Comparison of ENCODE assay signal across 25 mouse cellular contexts in the genomic region with DNA sequence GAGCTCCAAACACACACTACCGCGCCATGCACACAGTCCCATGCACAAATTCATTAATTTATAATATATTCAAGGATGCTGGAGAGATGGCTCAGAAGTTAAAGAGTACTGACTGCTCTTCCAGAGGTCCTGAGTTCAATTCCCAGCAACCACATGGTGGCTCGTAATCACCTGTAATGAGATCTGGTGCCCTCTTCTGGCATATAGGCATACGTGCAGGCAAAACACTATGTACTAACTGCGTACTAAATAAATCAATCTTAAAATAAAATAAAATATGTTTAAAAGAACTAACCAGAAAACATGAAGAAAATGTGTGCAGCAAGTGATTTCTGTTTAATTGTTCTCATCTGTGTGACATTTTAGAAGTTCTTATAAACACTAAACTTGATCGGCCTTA. TPM values are rescaled to one million over a fixed set of nuclear protein-coding genes. Genes with fewer than 3 reads are reported as not detected.
DNase-seq lines count a peak whose midpoint lies in the region; ATAC-seq and TF ChIP-seq lines count a peak whose summit lies in the region.
"Had no signal": no experiment of that assay in that cellular context is flagged by ENCODE, and none has a peak within 500 bp of the region (broad histone marks: within the 10 kb centered on the region; RNA-seq: fewer than 3 reads in every experiment).

No protein-coding gene starts in this region.

- H3K36me3 ChIP-seq in E14TG2a.4 (ENCODE audit: insufficient read depth, low read length) = no peaks in the 10 kb centered on the region
- H3K36me3 ChIP-seq: heart, embryonic 13.5 days; limb, embryonic 12.5 days; liver, embryonic 15.5 days had no signal

- no peak overlapping the region for H3K27ac ChIP-seq in gastrocnemius, adult 2 months
- no peak overlapping the region for H3K27ac ChIP-seq in left cerebral cortex, adult 2 months
- H3K27ac ChIP-seq: heart, embryonic 13.5 days; limb, embryonic 12.5 days; liver, embryonic 15.5 days had no signal

- no peak for ATAC-seq in granulocyte monocyte progenitor cell, adult 5-6 weeks (replicated peaks; ENCODE audit: poor library complexity, severe bottlenecking)
- ATAC-seq: forebrain, embryonic 16.5 days; hindbrain, embryonic 16.5 days; midbrain, embryonic 16.5 days had no signal

- peak; percentile 30 for TF ChIP-seq CTCF in gastrocnemius, adult 2 months (IDR thresholded peaks at IDR 0.05)
- TF ChIP-seq CTCF in left cerebral cortex, adult 2 months (IDR thresholded peaks at IDR 0.05) = peak; percentile 34
- TF ChIP-seq CTCF in E14TG2a.4 (conservative IDR thresholded peaks at IDR 0.05; ENCODE audit: low read length) = peak; percentile 57

- H3K9me3 ChIP-seq in E14TG2a.4 (ENCODE audit: low read length) = no peaks in the 10 kb centered on the region
- H3K9me3 ChIP-seq: heart, embryonic 13.5 days; limb, embryonic 12.5 days; liver, embryonic 15.5 days had no signal

- intact Hi-C loops in gastrocnemius, adult 2 months (cut with DNase I) = no loop called here
- intact Hi-C loops in left cerebral cortex, adult 2 months (cut with DNase I) = no loop called here

- no peak overlapping the region for H3K4me3 ChIP-seq in gastrocnemius, adult 2 months
- no peak overlapping the region for H3K4me3 ChIP-seq in left cerebral cortex, adult 2 months
- no peak overlapping the region for H3K4me3 ChIP-seq in E14TG2a.4 (replicated peaks; ENCODE audit: low read length)
- H3K4me3 ChIP-seq: heart, embryonic 13.5 days; limb, embryonic 12.5 days; liver, embryonic 15.5 days had no signal

- peaks cover 36% of the 10 kb centered on the region for H3K4me1 ChIP-seq in E14TG2a.4 (replicated peaks; ENCODE audit: low read depth, low read length)

- DNase-seq in gastrocnemius, adult 2 months = no peak
- DNase-seq in gastrocnemius, postnatal 4 days (ENCODE audit: low spot score in 2 of 2) = no peak
- no peak for DNase-seq in left cerebral cortex, adult 2 months (ENCODE audit: extremely low spot score in 1 of 2, low spot score in 2 of 2)
- DNase-seq in left cerebral cortex, adult 11 months (ENCODE audit: low spot score) = no peak
- peak; percentile 69 for DNase-seq in R1 (ENCODE audit: low read depth, low spot score)
- DNase-seq in left cerebral cortex, adult 8-10 months (ENCODE audit: low spot score in 2 of 2) = no peak
- DNase-seq: adrenal gland, adult 2 months; cerebellum, adult 11-12 months; cerebellum, postnatal 14 days; heart, postnatal 4 days; kidney, adult 18-20 months; kidney, postnatal 25 days; lung, postnatal 36 days; right cerebral cortex, postnatal 25 days; thymus, adult 18-20 months had no signal

- H3K27me3 ChIP-seq in E14TG2a.4 (ENCODE audit: insufficient read depth, low read length) = no peaks in the 10 kb centered on the region
- H3K27me3 ChIP-seq: heart, embryonic 13.5 days; limb, embryonic 12.5 days; liver, embryonic 15.5 days had no signal

RNA-seq across cellular contexts. Expression of gene Bbs2, which starts 4.4 kb away (rescaled TPM):
- total RNA-seq in gastrocnemius, adult 2 months (2021) = 1 to 10 TPM; 2.5 to 4.6 TPM
- 1 to 10 TPM; 8.3 to 8.6 TPM for total RNA-seq in gastrocnemius, postnatal 4 days (2021)
- total RNA-seq in left cerebral cortex, adult 2 months (2021) = 10 to 100 TPM; 30.7 to 35.9 TPM
- 3.8 and 17.6 TPM in 2 replicates for total RNA-seq in granulocyte monocyte progenitor cell, adult 5-6 weeks (2014; fragmentation: Nextera tagmentation)
- 5.1 and 15.6 TPM in 2 replicates for total RNA-seq in granulocyte monocyte progenitor cell, adult 5-6 weeks (2017)
- 10 to 100 TPM; 33.2 to 41.9 (median 38.5) TPM for total RNA-seq in left cerebral cortex, adult 8-10 months (2022)

RNA-seq across cellular contexts. Expression of gene Mt4, which starts 42.7 kb away (rescaled TPM):
- total RNA-seq in gastrocnemius, adult 2 months (2021) = not detected
- total RNA-seq in gastrocnemius, postnatal 4 days (2021) = not detected
- total RNA-seq in left cerebral cortex, adult 2 months (2021) = not detected
- total RNA-seq in granulocyte monocyte progenitor cell, adult 5-6 weeks (2014; fragmentation: Nextera tagmentation) = not detected in 2 replicates
- not detected in 2 replicates for total RNA-seq in granulocyte monocyte progenitor cell, adult 5-6 weeks (2017)
- not detected for total RNA-seq in left cerebral cortex, adult 8-10 months (2022)
- total RNA-seq: adrenal gland, adult 2 months; heart, postnatal 4 days; left cerebral cortex, postnatal 10 days; megakaryocyte-erythroid progenitor cell, adult 5-6 weeks had no signal

RNA-seq across cellular contexts. Expression of gene Ogfod1, which starts 57.3 kb away (rescaled TPM):
- total RNA-seq in gastrocnemius, adult 2 months (2021) = 10 to 100 TPM; 23.0 to 27.4 TPM
- total RNA-seq in gastrocnemius, postnatal 4 days (2021) = 10 to 100 TPM; 19.2 to 20.2 TPM
- 100 to 1,000 TPM in 1 of 2 experiments, 10 to 100 TPM in 1; 99.2 to 104 TPM for total RNA-seq in left cerebral cortex, adult 2 months (2021)
- total RNA-seq in granulocyte monocyte progenitor cell, adult 5-6 weeks (2014; fragmentation: Nextera tagmentation) = 36.1 and 38.6 TPM in 2 replicates
- total RNA-seq in granulocyte monocyte progenitor cell, adult 5-6 weeks (2017) = 19.7 and 21.8 TPM in 2 replicates
- 100 to 1,000 TPM in 1 of 4 experiments, 10 to 100 TPM in 3; 97.3 to 111 (median 99.2) TPM for total RNA-seq in left cerebral cortex, adult 8-10 months (2022)

RNA-seq across cellular contexts. Expression of gene Nudt21, which starts 57.5 kb away (rescaled TPM):
- 10 to 100 TPM in 1 of 2 experiments, 1 to 10 TPM in 1; 8.0 to 15.0 TPM for total RNA-seq in gastrocnemius, adult 2 months (2021)
- total RNA-seq in gastrocnemius, postnatal 4 days (2021) = 10 to 100 TPM; 36.1 to 40.5 TPM
- total RNA-seq in left cerebral cortex, adult 2 months (2021) = 10 to 100 TPM; 46.3 to 51.4 TPM
- total RNA-seq in granulocyte monocyte progenitor cell, adult 5-6 weeks (2014; fragmentation: Nextera tagmentation) = 115 and 133 TPM in 2 replicates
- 140 and 162 TPM in 2 replicates for total RNA-seq in granulocyte monocyte progenitor cell, adult 5-6 weeks (2017)
- 10 to 100 TPM; 42.5 to 50.6 (median 47.7) TPM for total RNA-seq in left cerebral cortex, adult 8-10 months (2022)

RNA-seq across cellular contexts. Expression of gene Mt3, which starts 58.1 kb away (rescaled TPM):
- 1 to 10 TPM; 1.6 to 2.7 TPM for total RNA-seq in gastrocnemius, adult 2 months (2021)
- 10 to 100 TPM; 11.4 to 18.3 TPM for total RNA-seq in gastrocnemius, postnatal 4 days (2021)
- 100 to 1,000 TPM; 848 to 875 TPM for total RNA-seq in left cerebral cortex, adult 2 months (2021)
- not detected in 2 replicates for total RNA-seq in granulocyte monocyte progenitor cell, adult 5-6 weeks (2014; fragmentation: Nextera tagmentation)
- total RNA-seq in granulocyte monocyte progenitor cell, adult 5-6 weeks (2017) = not detected in 2 replicates
- 100 to 1,000 TPM; 785 to 962 (median 864) TPM for total RNA-seq in left cerebral cortex, adult 8-10 months (2022)
- total RNA-seq: megakaryocyte-erythroid progenitor cell, adult 5-6 weeks had no signal
